Mouse (Mus musculus): ENCODE measurements around the gene Arid5b. TPM values are rescaled to one million over a fixed set of nuclear protein-coding genes. Genes with fewer than 3 reads are reported as not detected.
"Not testable (repeated sequence)": the region's sequence is repeated elsewhere in the genome, so short reads cannot be mapped to it uniquely, and the experiment has no call there.

The Arid5b gene
- polyA plus RNA-seq, 1 experiment from 2014 or later = 33.1 TPM

- no peak for ATAC-seq (ENCODE audit: insufficient read depth, low FRiP score, low read depth)
- H3K4me3 ChIP-seq (replicated peaks) = no peak overlapping the region
- peaks cover 17% of the 10 kb centered on the region for H3K4me1 ChIP-seq
- WGBS = 70% methylated on average over 4 of the region's 4 CpGs
- H3K27ac ChIP-seq = no peak overlapping the region
- H3K27me3 ChIP-seq (replicated peaks) = no peaks in the 10 kb centered on the region
- H3K4me2 ChIP-seq = no peak overlapping the region
- H3K9me3 ChIP-seq = no peaks in the 10 kb centered on the region
- peaks cover 30% of the 10 kb centered on the region for H3K36me3 ChIP-seq
- no peak overlapping the region for H3K9ac ChIP-seq
These were observed 177.3 kb downstream of the Arid5b start for GRCm38 (mm10) chr10:68101251-68101650.

- H3K27me3 ChIP-seq (replicated peaks) = no peaks in the 10 kb centered on the region
- H3K4me3 ChIP-seq (replicated peaks) = no peak overlapping the region
- peaks cover 16% of the 10 kb centered on the region for H3K4me1 ChIP-seq
- no peak overlapping the region for H3K4me2 ChIP-seq
- H3K27ac ChIP-seq = no peak overlapping the region
- WGBS = 68% methylated on average over 8 of the region's 8 CpGs
- no peak for ATAC-seq (ENCODE audit: insufficient read depth, low FRiP score, low read depth)
- peaks cover 31% of the 10 kb centered on the region for H3K36me3 ChIP-seq
- H3K9me3 ChIP-seq = no peaks in the 10 kb centered on the region
- H3K9ac ChIP-seq = no peak overlapping the region
These were observed 178.0 kb downstream of the Arid5b start for GRCm38 (mm10) chr10:68100506-68100905.

DNA sequence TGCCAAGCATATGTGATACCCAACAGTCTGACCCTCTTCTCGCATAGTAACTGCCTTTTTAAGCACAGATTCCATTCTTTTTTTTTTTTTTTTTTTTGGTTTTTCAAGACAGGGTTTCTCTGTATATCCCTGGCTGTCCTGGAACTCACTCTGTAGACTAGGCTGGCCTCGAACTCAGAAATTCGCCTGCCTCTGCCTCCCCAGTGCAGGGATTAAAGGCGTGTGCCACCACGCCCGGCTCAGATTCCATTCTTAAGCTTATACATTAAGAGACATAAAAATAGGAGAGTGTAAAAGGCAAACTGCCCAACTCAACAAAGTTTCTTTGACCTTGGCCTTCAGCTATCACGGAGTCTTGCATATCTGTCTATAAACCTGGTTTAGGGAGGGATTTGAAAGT is 178.7 kb downstream of the Arid5b start:
- ATAC-seq (ENCODE audit: insufficient read depth, low FRiP score, low read depth); H3K27me3 ChIP-seq (replicated peaks); H3K4me3 ChIP-seq (replicated peaks); H3K4me1 ChIP-seq; H3K27ac ChIP-seq; H3K4me2 ChIP-seq; H3K9me3 ChIP-seq; H3K9ac ChIP-seq: not testable (repeated sequence)
- 91% methylated on average over 7 of the region's 7 CpGs for WGBS
- H3K36me3 ChIP-seq = peaks cover 38% of the 10 kb centered on the region

- H3K27ac ChIP-seq = no peak overlapping the region
- no peak overlapping the region for H3K4me2 ChIP-seq
- no peaks in the 10 kb centered on the region for H3K27me3 ChIP-seq (replicated peaks)
- peaks cover 43% of the 10 kb centered on the region for H3K36me3 ChIP-seq
- no peak overlapping the region for H3K4me3 ChIP-seq (replicated peaks)
- 90% methylated on average over 19 of the region's 19 CpGs for WGBS
- no peaks in the 10 kb centered on the region for H3K4me1 ChIP-seq
- ATAC-seq (ENCODE audit: insufficient read depth, low FRiP score, low read depth) = no peak
- no peaks in the 10 kb centered on the region for H3K9me3 ChIP-seq
- H3K9ac ChIP-seq = no peak overlapping the region
These were observed 180.5 kb downstream of the Arid5b start for GRCm38 (mm10) chr10:68097821-68098675.

- no peaks in the 10 kb centered on the region for H3K9me3 ChIP-seq
- H3K4me2 ChIP-seq = no peak overlapping the region
- H3K9ac ChIP-seq = no peak overlapping the region
- H3K4me3 ChIP-seq (replicated peaks) = no peak overlapping the region
- no peaks in the 10 kb centered on the region for H3K27me3 ChIP-seq (replicated peaks)
- H3K4me1 ChIP-seq = no peaks in the 10 kb centered on the region
- no peak for ATAC-seq (ENCODE audit: insufficient read depth, low FRiP score, low read depth)
- 94% methylated on average over 12 of the region's 12 CpGs for WGBS
- peaks cover 46% of the 10 kb centered on the region for H3K36me3 ChIP-seq
- H3K27ac ChIP-seq = no peak overlapping the region
These were observed 182.1 kb downstream of the Arid5b start for GRCm38 (mm10) chr10:68096395-68096794.

GRCm38 (mm10) chr10:68095136-68095535 is 183.4 kb downstream of the Arid5b start:
- Histone ChIP-seq H3K36me3 (peaks cover 40% of the 10 kb centered on the region), H3K4me2 (no peak overlapping the region), H3K9me3 (no peaks in the 10 kb centered on the region), H3K27ac (no peak overlapping the region), H3K4me1 (0 out of 2 replicates have a peak, but pooled peaks cover 6% of the 10 kb centered on the region), H3K4me3 (replicated peaks) (no peak overlapping the region), H3K9ac (no peak overlapping the region), H3K27me3 (replicated peaks) (no peaks in the 10 kb centered on the region)
- 80% methylated on average over 2 of the region's 2 CpGs for WGBS
- ATAC-seq (ENCODE audit: insufficient read depth, low FRiP score, low read depth) = no peak

GRCm38 (mm10) chr10:68093496-68093895 is 185.0 kb downstream of the Arid5b start:
- H3K27me3 ChIP-seq (replicated peaks) = no peaks in the 10 kb centered on the region
- peaks cover 38% of the 10 kb centered on the region for H3K36me3 ChIP-seq
- no peak overlapping the region for H3K4me3 ChIP-seq (replicated peaks)
- 0 out of 2 replicates have a peak, but pooled peaks cover 11% of the 10 kb centered on the region for H3K4me1 ChIP-seq
- 77% methylated on average over 3 of the region's 3 CpGs for WGBS
- no peak overlapping the region for H3K27ac ChIP-seq
- H3K4me2 ChIP-seq = no peak overlapping the region
- no peaks in the 10 kb centered on the region for H3K9me3 ChIP-seq
- no peak for ATAC-seq (ENCODE audit: insufficient read depth, low FRiP score, low read depth)
- H3K9ac ChIP-seq = no peak overlapping the region

DNA sequence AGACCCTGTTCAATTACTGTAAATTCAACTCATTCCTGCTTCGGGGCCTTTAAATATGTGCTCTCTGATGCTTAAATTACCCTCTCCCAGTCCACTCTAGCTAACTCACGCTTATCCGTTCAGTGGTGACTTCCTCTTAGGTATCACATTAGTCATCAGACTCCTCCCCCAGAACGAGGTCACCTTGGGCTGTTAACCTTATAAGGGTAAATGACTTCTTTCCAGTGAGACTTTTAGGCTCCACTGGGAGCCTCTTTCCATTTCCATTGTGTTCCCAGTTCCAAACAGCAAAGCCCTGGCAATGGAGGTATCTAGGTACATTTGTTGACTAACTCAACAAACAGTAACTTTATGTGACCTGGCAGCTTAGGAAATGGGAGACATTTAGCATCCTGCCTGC is 186.7 kb downstream of the Arid5b start:
- peaks cover 11% of the 10 kb centered on the region; the same call in 1 of the 2 replicates for H3K4me1 ChIP-seq
- no peaks in the 10 kb centered on the region for H3K27me3 ChIP-seq (replicated peaks)
- no peaks in the 10 kb centered on the region for H3K9me3 ChIP-seq
- peaks cover 21% of the 10 kb centered on the region for H3K36me3 ChIP-seq
- no peak overlapping the region for H3K27ac ChIP-seq
- ATAC-seq (ENCODE audit: insufficient read depth, low FRiP score, low read depth) = no peak
- H3K4me2 ChIP-seq = no peak overlapping the region
- WGBS = 71% methylated on average over 4 of the region's 4 CpGs
- H3K9ac ChIP-seq = no peak overlapping the region
- no peak overlapping the region for H3K4me3 ChIP-seq (replicated peaks)

DNA sequence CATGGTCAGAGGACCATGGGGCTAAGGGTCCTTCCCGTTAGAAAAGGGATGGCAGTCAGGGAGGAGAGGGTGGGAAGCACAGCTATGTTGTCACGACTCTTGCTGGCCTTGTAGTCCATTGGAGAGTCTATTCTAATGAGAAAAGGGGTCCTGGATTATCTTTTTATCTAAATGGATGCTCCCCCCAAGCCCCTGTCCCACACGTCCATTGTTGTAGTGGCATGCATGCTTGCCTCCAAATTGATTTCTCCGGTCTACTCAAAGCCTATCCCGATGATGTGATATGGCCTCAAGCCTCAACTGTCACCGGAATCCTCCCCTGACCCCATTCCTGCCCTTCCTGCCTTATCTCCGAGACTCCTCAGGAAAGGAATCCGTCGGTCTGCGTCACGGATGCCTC is 187.5 kb downstream of the Arid5b start:
- WGBS = 72% methylated on average over 11 of the region's 11 CpGs
- Histone ChIP-seq H3K4me3 (replicated peaks) (no peak overlapping the region), H3K27ac (peak overlapping the region; percentile 44; the same call in 1 of the 2 replicates), H3K4me1 (peaks cover 11% of the 10 kb centered on the region; the same call in 1 of the 2 replicates), H3K36me3 (peaks cover 17% of the 10 kb centered on the region; the same call in 1 of the 2 replicates), H3K9ac (no peak overlapping the region), H3K4me2 (no peak overlapping the region), H3K27me3 (replicated peaks) (no peaks in the 10 kb centered on the region), H3K9me3 (no peaks in the 10 kb centered on the region)
- ATAC-seq (ENCODE audit: insufficient read depth, low FRiP score, low read depth) = no peak

DNA sequence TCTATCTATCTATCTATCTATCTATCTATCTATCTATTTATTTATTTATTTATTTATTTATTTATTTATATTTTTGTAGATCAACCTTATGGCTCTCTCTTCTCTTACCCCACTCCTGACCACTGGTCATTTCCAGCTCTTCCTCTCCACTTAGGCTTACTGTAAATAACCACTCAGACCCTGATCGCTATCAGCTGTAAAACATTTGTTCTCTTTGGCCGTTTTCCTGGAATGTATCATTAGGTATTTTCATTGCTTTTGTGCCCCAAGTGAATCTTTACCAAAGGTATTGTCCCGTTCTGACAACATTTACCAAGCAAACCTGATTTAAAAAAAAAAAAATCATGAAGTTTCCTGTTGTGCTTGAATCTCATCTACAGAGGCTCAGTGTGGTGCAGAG is 188.0 kb downstream of the Arid5b start:
- H3K4me3 ChIP-seq (replicated peaks) = no peak overlapping the region
- no peak for ATAC-seq (ENCODE audit: insufficient read depth, low FRiP score, low read depth)
- H3K27ac ChIP-seq = peak overlapping the region; percentile 44; the same call in 1 of the 2 replicates
- no peaks in the 10 kb centered on the region for H3K27me3 ChIP-seq (replicated peaks)
- H3K4me2 ChIP-seq = no peak overlapping the region
- no peaks in the 10 kb centered on the region for H3K9me3 ChIP-seq
- H3K9ac ChIP-seq = no peak overlapping the region
- H3K36me3 ChIP-seq = peaks cover 16% of the 10 kb centered on the region; the same call in 1 of the 2 replicates
- H3K4me1 ChIP-seq = peaks cover 11% of the 10 kb centered on the region; the same call in 1 of the 2 replicates
- 40% methylated on average over 3 of the region's 3 CpGs for WGBS

DNA sequence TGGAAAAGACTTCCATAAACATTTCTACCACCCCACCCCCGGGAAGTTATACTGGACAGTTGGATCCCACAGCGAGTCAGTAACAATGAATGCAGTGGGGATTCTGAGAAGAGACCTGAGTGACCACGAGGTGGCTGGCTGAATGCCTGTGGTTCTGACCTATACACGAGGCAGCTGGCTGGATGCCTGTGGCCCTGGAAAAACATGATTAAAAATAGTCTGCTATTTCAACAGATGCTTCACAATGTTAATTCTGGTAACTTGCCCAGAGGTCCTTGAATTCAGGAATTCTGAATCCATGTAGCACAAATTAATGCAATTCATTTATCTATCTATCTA is 188.4 kb downstream of the Arid5b start:
- Histone ChIP-seq H3K27me3 (replicated peaks) (no peaks in the 10 kb centered on the region), H3K4me2 (no peak overlapping the region), H3K4me1 (peaks cover 11% of the 10 kb centered on the region; the same call in 1 of the 2 replicates), H3K9ac (no peak overlapping the region), H3K9me3 (no peaks in the 10 kb centered on the region), H3K27ac (peak overlapping the region; percentile 40; the same call in 1 of the 2 replicates), H3K36me3 (peaks cover 12% of the 10 kb centered on the region; the same call in 1 of the 2 replicates), H3K4me3 (replicated peaks) (no peak overlapping the region)
- WGBS = 31% methylated on average over 4 of the region's 4 CpGs
- no peak; the same call in 1 of the 2 replicates for ATAC-seq (ENCODE audit: insufficient read depth, low FRiP score, low read depth)

GRCm38 (mm10) chr10:68089435-68090196 is 188.9 kb downstream of the Arid5b start:
- Histone ChIP-seq H3K27ac (peak overlapping the region; percentile 40; the same call in 1 of the 2 replicates), H3K9ac (no peak overlapping the region), H3K9me3 (no peaks in the 10 kb centered on the region), H3K27me3 (replicated peaks) (no peaks in the 10 kb centered on the region), H3K36me3 (peaks cover 7% of the 10 kb centered on the region; the same call in 1 of the 2 replicates), H3K4me1 (peaks cover 11% of the 10 kb centered on the region; the same call in 1 of the 2 replicates), H3K4me2 (no peak overlapping the region), H3K4me3 (replicated peaks) (no peak overlapping the region)
- no peak for ATAC-seq (ENCODE audit: insufficient read depth, low FRiP score, low read depth)
- 56% methylated on average over 15 of the region's 15 CpGs for WGBS
